Mouse (Mus musculus) spleen, adult 2 months (tissue): ENCODE results near the gene Adam1b.

Experiments
- CTCF ChIP-seq: fragments of 200-500 bp; IDR thresholded peaks from 2 replicates; pipeline ENCODE4 v1.5.1; 2011; ENCODE audit warnings: mild to moderate bottlenecking, inconsistent platforms; ENCODE audit not compliant: insufficient read depth, insufficient read length, insufficient replicate concordance; ENCODE audit errors: extremely low read depth
- POLR2A ChIP-seq: fragments of 200-500 bp; IDR thresholded peaks from 2 replicates; pipeline ENCODE4 v1.6.1; 2011; ENCODE audit warnings: low read depth, low read length, inconsistent platforms

DNA sequence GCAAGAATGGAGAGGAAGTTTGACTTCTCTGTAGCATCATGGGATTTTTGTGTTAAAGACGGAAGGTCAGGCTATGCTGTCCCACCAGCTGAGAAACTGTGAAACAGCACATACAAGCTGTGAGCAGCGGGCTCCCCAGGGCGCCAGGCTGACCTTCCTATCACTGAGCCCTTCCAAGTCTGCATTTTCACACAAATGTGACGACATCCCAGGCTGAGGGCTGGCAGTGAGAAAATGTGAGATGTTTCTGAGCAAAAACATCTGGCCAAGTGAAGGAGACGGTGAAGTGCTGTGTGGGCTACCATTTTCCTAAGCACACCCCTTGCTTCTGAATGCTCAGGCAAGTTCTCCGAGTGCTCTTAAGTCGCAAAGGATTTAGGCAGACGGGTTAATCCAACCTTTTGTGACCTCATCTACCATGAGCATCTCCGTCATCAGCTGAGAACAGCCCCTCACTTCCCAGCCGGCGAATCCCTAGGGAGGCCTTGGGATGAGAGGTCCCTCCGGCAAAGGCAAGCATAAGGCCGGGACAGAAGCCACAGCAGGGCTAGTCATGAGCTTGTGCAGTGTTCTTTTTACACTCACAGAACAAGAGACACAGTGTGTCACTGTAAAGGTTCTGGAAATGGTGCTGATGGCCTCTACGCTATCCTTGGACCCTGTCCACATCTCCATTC is 22.7 kb upstream of the Adam1b start:
- TF ChIP-seq CTCF (no peak), POLR2A (no peak)
